Mouse (Mus musculus): Measurements from ENCODE around the gene Ddx59. TPM values are rescaled to one million over a fixed set of nuclear protein-coding genes. Genes with fewer than 3 reads are reported as not detected.

Ddx59 gene
- polyA plus RNA-seq, 1 experiment from 2014 or later, result 16.4 TPM

DNA sequence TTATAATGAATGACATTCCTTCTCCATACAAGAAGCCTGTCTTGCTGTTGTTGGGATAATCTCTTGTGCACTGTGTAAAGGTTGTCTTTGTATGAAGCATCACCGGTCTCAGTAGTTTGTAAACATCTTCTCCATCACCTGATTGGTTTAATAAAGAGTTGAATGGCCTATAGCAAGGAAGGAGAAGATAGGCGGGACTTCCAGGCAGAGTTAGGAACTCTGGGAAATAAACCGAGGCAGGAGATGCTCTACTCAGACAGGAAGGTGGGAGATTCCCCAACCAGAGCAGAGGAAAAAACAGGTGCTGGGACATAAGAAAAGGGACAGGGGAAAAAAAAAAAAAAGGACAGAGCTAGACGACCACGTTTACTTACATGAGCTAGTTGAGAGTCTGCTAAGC lies 20.0 kb upstream of the Ddx59 start:
- Histone ChIP-seq H3K9me3 (ENCODE audit: control insufficient read depth, low read length) (no peaks in the 10 kb centered on the region), H3K4me2 (replicated peaks) (peak overlapping the region; percentile 33), H3K27ac (no peak overlapping the region), H3K9ac (no peak overlapping the region), H3K4me3 (replicated peaks; ENCODE audit: low read length) (no peak overlapping the region), H3K27me3 (ENCODE audit: control insufficient read depth, insufficient read depth, low read length) (no peaks in the 10 kb centered on the region), H3K36me3 (replicated peaks; ENCODE audit: control insufficient read depth, insufficient read depth) (no peaks in the 10 kb centered on the region), H3K4me1 (replicated peaks; ENCODE audit: control insufficient read depth, insufficient read depth, low read length) (0 out of 2 replicates have a peak, but pooled peaks cover 3% of the 10 kb centered on the region)
- DNase-seq (ENCODE audit: low spot score) (no peak), ATAC-seq (ENCODE audit: low FRiP score) (no peak)
- WGBS, result 53% methylated on average over 5 of the region's 5 CpGs

DNA sequence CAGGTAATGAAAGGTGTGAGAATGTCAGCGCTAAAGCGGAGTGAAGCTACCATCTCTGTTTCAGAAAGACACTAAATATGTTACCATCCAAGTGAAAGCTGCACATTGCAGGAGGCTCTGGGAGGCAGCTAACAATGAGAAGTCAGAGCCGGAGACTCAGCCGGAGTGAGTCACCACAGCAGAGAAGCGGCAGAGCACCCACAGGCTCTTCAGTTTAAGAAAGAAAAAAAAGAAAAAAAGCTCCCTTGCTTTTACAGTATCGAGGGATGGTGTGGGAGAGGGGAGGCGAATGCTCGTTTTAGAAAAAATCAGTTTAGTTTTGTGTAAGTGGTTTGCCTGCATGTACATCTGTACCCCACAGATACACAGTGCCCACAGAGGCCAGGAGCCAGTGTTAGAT lies 13.8 kb upstream of the Ddx59 start:
- Histone ChIP-seq H3K36me3 (replicated peaks; ENCODE audit: control insufficient read depth, insufficient read depth) (no peaks in the 10 kb centered on the region), H3K27me3 (ENCODE audit: control insufficient read depth, insufficient read depth, low read length) (no peaks in the 10 kb centered on the region), H3K4me1 (replicated peaks; ENCODE audit: control insufficient read depth, insufficient read depth, low read length) (no peaks in the 10 kb centered on the region), H3K4me2 (replicated peaks) (no peak overlapping the region), H3K27ac (no peak overlapping the region), H3K9ac (no peak overlapping the region), H3K9me3 (ENCODE audit: control insufficient read depth, low read length) (no peaks in the 10 kb centered on the region), H3K4me3 (replicated peaks; ENCODE audit: low read length) (no peak overlapping the region)
- no peak for ATAC-seq (ENCODE audit: low FRiP score)
- 77% methylated on average over 8 of the region's 8 CpGs for WGBS
- no peak for DNase-seq (ENCODE audit: low spot score)

DNA sequence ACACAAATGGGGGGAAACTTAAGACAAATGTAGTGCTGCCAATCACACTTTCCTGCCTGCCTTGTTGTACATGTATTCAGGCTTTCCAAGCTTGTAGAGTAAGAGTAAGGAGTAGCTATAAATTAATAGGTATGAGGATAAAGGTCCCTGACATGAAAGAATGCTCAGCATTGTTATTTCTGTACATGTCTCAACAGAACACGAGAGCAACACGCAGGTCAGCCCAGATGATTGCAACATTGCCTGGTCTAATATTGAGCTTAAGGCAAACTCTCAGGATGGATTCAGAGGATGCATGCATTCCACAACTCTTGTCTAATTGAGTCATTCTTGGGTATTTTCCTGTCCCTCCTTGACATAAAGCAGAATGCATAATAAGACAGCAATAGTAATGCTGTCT lies 5.4 kb upstream of the Ddx59 start:
- Histone ChIP-seq H3K36me3 (replicated peaks; ENCODE audit: control insufficient read depth, insufficient read depth) (no peaks in the 10 kb centered on the region), H3K27ac (no peak overlapping the region), H3K4me3 (replicated peaks; ENCODE audit: low read length) (no peak overlapping the region), H3K27me3 (ENCODE audit: control insufficient read depth, insufficient read depth, low read length) (no peaks in the 10 kb centered on the region), H3K9ac (no peak overlapping the region), H3K4me1 (replicated peaks; ENCODE audit: control insufficient read depth, insufficient read depth, low read length) (peaks cover 2% of the 10 kb centered on the region; the same call in 1 of the 2 replicates), H3K4me2 (replicated peaks) (no peak overlapping the region), H3K9me3 (ENCODE audit: control insufficient read depth, low read length) (no peaks in the 10 kb centered on the region)
- no peak for DNase-seq (ENCODE audit: low spot score)
- WGBS, result 95% methylated on average over 2 of the region's 2 CpGs
- no peak for ATAC-seq (ENCODE audit: low FRiP score)

- DNase-seq (ENCODE audit: low spot score), result no peak
- WGBS, result 46% methylated on average over 2 of the region's 2 CpGs
Observed at GRCm38 (mm10) chr1:136415756-136416126, 670 bp downstream of the Ddx59 start.

DNA sequence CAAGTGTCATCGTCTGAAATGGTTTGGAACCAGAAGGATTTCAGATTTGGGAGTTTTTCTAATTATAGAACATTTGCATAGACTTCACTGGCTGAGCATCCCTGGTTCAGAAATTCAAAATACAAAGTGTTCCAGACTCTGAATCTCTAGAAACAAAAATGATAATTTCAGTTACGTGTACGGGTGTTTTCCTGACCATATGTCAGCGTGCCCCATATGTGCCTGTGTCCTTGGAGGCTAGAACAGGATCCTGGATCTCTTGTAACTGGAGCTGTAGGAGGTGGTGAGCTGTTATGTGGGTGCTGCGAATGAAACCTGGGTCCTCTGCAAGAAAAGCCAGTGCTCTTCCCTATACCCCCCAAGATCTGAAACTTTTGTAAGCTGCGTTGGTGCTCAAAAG lies 3.3 kb downstream of the Ddx59 start:
- ATAC-seq (ENCODE audit: low FRiP score) (no peak), DNase-seq (ENCODE audit: low spot score) (no peak)
- WGBS, result 95% methylated on average over 6 of the region's 6 CpGs
- Histone ChIP-seq H3K27ac (no peak overlapping the region), H3K4me2 (replicated peaks) (no peak overlapping the region), H3K4me1 (replicated peaks; ENCODE audit: control insufficient read depth, insufficient read depth, low read length) (peaks cover 4% of the 10 kb centered on the region; the same call in 1 of the 2 replicates), H3K4me3 (replicated peaks; ENCODE audit: low read length) (no peak overlapping the region), H3K27me3 (ENCODE audit: control insufficient read depth, insufficient read depth, low read length) (no peaks in the 10 kb centered on the region), H3K36me3 (replicated peaks; ENCODE audit: control insufficient read depth, insufficient read depth) (peaks cover 22% of the 10 kb centered on the region), H3K9me3 (ENCODE audit: control insufficient read depth, low read length) (no peaks in the 10 kb centered on the region), H3K9ac (no peak overlapping the region)

More at GRCm38 (mm10) chr1:136415756-136416126, 670 bp downstream of the Ddx59 start:
- Histone ChIP-seq H3K9me3 (ENCODE audit: control insufficient read depth, low read length) (no peaks in the 10 kb centered on the region), H3K4me2 (replicated peaks) (peak overlapping the region; percentile 66), H3K36me3 (replicated peaks; ENCODE audit: control insufficient read depth, insufficient read depth) (peaks cover 13% of the 10 kb centered on the region; the same call in 1 of the 2 replicates), H3K4me3 (replicated peaks; ENCODE audit: low read length) (peak overlapping the region; percentile 62), H3K9ac (peak overlapping the region; percentile 83), H3K27ac (no peak overlapping the region), H3K4me1 (replicated peaks; ENCODE audit: control insufficient read depth, insufficient read depth, low read length) (peaks cover 4% of the 10 kb centered on the region; the same call in 1 of the 2 replicates), H3K27me3 (ENCODE audit: control insufficient read depth, insufficient read depth, low read length) (no peaks in the 10 kb centered on the region)
- ATAC-seq (ENCODE audit: low FRiP score), result no peak

- no peaks in the 10 kb centered on the region for H3K9me3 ChIP-seq (ENCODE audit: control insufficient read depth, low read length)
- H3K27ac ChIP-seq, result no peak overlapping the region
- H3K4me3 ChIP-seq (replicated peaks; ENCODE audit: low read length), result no peak overlapping the region
- ATAC-seq (ENCODE audit: low FRiP score) (no peak), DNase-seq (ENCODE audit: low spot score) (no peak)
- peaks cover 14% of the 10 kb centered on the region; the same call in 1 of the 2 replicates for H3K36me3 ChIP-seq (replicated peaks; ENCODE audit: control insufficient read depth, insufficient read depth)
- H3K4me2 ChIP-seq (replicated peaks), result no peak overlapping the region
- H3K9ac ChIP-seq, result no peak overlapping the region
- no peaks in the 10 kb centered on the region for H3K4me1 ChIP-seq (replicated peaks; ENCODE audit: control insufficient read depth, insufficient read depth, low read length)
- no peaks in the 10 kb centered on the region for H3K27me3 ChIP-seq (ENCODE audit: control insufficient read depth, insufficient read depth, low read length)
- WGBS, result 79% methylated on average over 11 of the region's 11 CpGs
Observed at GRCm38 (mm10) chr1:136427166-136427969, 12.3 kb downstream of the Ddx59 start.

GRCm38 (mm10) chr1:136428981-136429380 lies 13.9 kb downstream of the Ddx59 start:
- H3K27ac ChIP-seq, result no peak overlapping the region
- H3K9me3 ChIP-seq (ENCODE audit: control insufficient read depth, low read length), result no peaks in the 10 kb centered on the region
- no peak overlapping the region for H3K4me2 ChIP-seq (replicated peaks)
- WGBS, result 90% methylated on average over 4 of the region's 4 CpGs
- H3K27me3 ChIP-seq (ENCODE audit: control insufficient read depth, insufficient read depth, low read length), result no peaks in the 10 kb centered on the region
- no peak overlapping the region for H3K9ac ChIP-seq
- peaks cover 14% of the 10 kb centered on the region for H3K36me3 ChIP-seq (replicated peaks; ENCODE audit: control insufficient read depth, insufficient read depth)
- no peak overlapping the region for H3K4me3 ChIP-seq (replicated peaks; ENCODE audit: low read length)
- no peaks in the 10 kb centered on the region for H3K4me1 ChIP-seq (replicated peaks; ENCODE audit: control insufficient read depth, insufficient read depth, low read length)
- no peak for DNase-seq (ENCODE audit: low spot score)
- ATAC-seq (ENCODE audit: low FRiP score), result no peak

- H3K4me3 ChIP-seq (replicated peaks; ENCODE audit: low read length), result no peak overlapping the region
- H3K27me3 ChIP-seq (ENCODE audit: control insufficient read depth, insufficient read depth, low read length), result no peaks in the 10 kb centered on the region
- H3K4me1 ChIP-seq (replicated peaks; ENCODE audit: control insufficient read depth, insufficient read depth, low read length), result no peaks in the 10 kb centered on the region
- DNase-seq (ENCODE audit: low spot score) (no peak), ATAC-seq (ENCODE audit: low FRiP score) (no peak)
- WGBS, result 68% methylated on average over 7 of the region's 7 CpGs
- H3K27ac ChIP-seq, result no peak overlapping the region
- no peak overlapping the region for H3K9ac ChIP-seq
- no peak overlapping the region for H3K4me2 ChIP-seq (replicated peaks)
- H3K36me3 ChIP-seq (replicated peaks; ENCODE audit: control insufficient read depth, insufficient read depth), result peaks cover 22% of the 10 kb centered on the region
- H3K9me3 ChIP-seq (ENCODE audit: control insufficient read depth, low read length), result no peaks in the 10 kb centered on the region
Observed at GRCm38 (mm10) chr1:136430126-136430818, 15.2 kb downstream of the Ddx59 start.

DNA sequence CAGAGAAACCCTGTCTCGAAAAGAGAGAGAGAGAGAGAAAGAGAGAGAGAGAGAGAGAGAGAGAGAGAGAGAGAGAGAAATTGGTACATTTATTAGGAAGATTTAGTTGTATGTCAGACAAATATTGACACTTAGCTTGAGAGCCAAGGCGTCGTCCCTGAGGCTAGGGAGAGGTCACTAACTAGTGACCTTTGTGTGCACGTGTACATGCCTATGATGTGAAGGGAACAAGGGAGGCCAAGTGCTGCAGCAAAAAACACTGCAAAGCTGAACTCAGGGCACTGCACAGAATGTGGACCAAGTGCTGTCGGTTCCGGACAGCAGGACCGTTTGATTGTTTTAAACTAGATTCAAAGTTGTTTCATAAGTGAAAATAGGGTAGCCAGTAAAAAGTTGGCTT lies 25.7 kb downstream of the Ddx59 start:
- H3K9ac ChIP-seq, result no peak overlapping the region
- 81% methylated on average over 7 of the region's 7 CpGs for WGBS

More for the DNA sequence above, 25.7 kb downstream of the Ddx59 start:
- H3K4me1 ChIP-seq (replicated peaks; ENCODE audit: control insufficient read depth, insufficient read depth, low read length), result no peaks in the 10 kb centered on the region
- ATAC-seq (ENCODE audit: low FRiP score) (no peak), DNase-seq (ENCODE audit: low spot score) (no peak)
- no peak overlapping the region for H3K27ac ChIP-seq
- no peaks in the 10 kb centered on the region for H3K27me3 ChIP-seq (ENCODE audit: control insufficient read depth, insufficient read depth, low read length)
- H3K4me3 ChIP-seq (replicated peaks; ENCODE audit: low read length), result no peak overlapping the region
- H3K4me2 ChIP-seq (replicated peaks), result no peak overlapping the region
- no peaks in the 10 kb centered on the region for H3K9me3 ChIP-seq (ENCODE audit: control insufficient read depth, low read length)
- H3K36me3 ChIP-seq (replicated peaks; ENCODE audit: control insufficient read depth, insufficient read depth), result peaks cover 12% of the 10 kb centered on the region
